Mouse (Mus musculus): ENCODE results near the gene Slc25a42.

Slc25a42 gene

DNA sequence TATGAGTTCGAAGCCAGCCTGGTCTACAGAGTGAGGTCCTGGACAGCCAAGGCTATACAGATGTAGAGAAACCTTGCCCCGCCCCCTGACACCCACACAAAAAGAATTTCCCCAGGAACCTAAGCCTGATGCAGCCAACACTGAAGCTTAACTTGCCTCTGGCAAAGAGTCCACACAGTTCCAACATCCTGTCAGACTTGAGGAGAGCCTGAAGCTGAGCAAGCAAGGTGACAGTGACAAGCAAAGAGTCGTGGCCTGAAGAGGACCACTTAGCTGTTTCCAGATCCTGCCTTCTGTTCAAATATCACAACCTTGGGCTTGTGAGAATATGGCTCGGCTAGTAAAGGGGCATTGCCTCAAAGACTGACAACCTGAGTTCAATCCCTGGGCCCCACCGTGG is 3.0 kb upstream of the Slc25a42 start:
- DNase-seq (ENCODE audit: low spot score in 2 of 2), result no peak

DNA sequence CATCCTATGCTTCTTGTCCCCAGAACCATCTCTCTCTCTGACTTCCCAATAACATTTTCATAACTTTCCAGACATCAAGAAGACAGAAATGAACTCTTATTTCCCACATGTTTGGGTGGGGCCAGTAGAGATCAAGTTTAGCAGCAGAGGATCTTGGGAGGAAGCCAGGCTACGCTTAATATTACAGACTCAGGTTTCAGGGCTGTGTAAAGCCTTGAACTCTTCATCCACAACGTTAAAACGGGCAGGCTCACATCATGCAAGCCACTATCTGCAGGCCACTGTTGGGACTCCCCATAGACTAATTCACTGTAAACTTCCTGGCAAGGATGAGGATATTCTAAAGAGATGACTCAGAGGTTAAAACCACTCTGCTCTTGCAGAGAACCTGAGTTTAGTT is 2.3 kb upstream of the Slc25a42 start:
- DNase-seq (ENCODE audit: low spot score in 2 of 2), result no peak

DNA sequence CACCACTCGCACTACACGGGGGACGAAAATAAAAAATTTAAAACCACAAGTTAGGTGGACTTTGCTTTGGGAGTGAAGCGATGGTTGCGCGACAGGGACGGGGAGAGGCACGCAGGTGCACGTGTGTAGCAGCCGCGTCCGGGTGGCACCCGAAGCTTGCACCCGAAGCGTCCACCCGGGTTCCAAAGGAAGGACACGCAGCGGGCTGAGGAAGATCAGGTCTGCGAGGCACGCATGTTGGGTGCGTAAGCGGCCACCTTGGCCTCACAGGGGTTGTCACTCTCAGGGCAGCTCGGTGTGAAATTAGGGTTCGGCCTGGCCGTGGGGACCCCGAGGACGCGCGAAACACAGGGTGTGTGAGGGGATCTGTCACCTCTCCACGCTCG is 386 bp downstream of the Slc25a42 start:
- peak in 1 of 2 experiments; percentile 55 for DNase-seq (ENCODE audit: low spot score in 2 of 2)

DNA sequence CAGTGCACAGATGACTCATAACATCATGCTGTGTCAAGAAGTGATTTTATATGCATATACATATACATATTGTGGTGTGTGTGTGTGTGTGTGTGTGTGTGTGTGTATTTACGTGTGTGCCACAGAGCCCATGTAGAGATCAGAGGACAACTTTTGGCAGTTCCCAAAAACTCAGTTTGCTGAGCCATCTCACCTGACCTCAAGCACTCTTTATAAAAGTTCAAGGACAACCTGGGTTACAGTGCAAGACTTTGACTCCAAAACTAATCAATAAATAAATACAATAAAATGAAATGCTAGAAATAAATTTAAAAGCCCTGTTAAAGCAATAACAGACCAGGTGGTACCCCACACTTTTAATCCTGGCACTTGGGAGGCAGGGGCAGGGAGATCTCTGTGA is 830 bp downstream of the Slc25a42 start:
- no peak for DNase-seq (ENCODE audit: low spot score in 2 of 2)

DNA sequence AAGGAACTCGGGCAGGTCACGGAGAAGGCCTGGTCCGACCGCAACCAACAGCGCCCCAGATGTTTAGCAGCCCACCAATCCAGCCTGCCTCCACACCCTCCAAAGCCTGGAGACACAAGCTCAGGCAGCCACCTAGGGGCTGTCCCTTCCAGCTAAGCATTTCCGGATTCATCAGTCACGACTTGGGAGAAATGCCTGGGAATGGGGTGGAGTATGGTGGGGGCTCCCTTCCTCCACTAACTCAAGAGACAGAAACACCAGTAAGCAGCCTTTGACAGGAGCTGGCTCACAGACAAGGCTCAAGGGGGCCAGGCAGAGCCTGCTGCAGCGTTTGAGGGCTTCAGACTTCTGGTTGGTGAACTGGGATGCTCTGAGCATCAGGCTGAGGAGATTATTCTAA is 1.6 kb downstream of the Slc25a42 start:
- no peak for DNase-seq (ENCODE audit: low spot score in 2 of 2)

DNA sequence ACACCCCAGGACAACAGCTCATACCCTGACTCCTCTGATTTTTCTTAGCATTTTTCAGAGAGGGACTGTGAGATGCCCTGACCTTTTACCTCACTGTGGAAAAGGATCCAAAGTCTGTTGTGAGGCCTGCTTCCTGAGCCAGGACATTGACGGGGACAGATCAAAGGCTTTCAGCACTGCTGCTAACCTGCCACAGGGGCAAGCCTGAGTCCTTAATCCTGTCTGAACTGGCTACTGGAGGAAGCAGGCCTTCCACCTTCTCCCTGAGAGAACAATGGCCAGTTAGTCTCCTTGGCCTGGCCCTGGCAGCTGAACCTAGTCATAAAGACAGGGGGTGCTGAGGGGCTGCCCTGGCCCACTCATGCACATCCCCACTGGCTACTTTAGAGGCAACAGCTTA is 4.0 kb downstream of the Slc25a42 start:
- no peak for DNase-seq (ENCODE audit: low spot score in 2 of 2)

DNA sequence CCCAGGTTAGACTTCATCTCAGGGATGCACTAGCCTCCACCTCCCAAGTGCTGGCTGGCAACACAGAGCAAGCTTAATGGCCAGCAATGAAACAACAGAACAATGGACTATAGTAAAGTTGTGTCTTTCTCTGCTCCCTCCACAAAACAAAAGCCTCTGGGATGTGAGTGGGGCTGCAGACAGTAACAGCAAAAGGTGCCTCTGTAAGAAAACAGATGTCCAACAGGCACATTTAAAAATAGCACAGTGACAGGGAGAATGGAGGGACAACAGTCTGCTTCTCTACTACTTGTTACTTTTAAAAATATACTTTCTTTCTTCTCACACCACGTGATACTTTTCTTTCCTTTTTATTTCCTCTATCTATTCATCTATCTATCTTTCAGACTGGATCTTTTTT is 7.3 kb downstream of the Slc25a42 start:
- no peak for DNase-seq (ENCODE audit: low spot score in 2 of 2)

DNA sequence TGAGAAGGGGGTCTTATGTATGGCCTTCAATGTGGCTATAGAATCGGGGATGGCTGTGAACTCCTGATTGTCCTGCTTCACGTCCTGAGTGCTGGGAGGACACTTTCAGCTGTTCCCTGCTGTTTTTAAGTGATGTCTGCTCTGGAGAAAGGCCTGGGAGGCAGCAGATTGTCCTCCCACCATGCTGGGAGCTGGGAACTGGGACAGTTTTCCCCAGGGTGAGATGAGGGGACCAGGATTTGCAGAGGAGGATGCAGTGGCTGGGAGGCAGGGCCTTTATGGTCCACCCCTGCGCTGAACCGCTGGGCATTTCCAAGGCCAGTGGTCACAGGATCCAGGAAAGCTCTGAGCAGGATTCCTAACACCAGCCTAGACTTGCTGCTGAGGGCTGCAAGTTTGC is 9.0 kb downstream of the Slc25a42 start:
- no peak for DNase-seq (ENCODE audit: low spot score in 2 of 2)

DNA sequence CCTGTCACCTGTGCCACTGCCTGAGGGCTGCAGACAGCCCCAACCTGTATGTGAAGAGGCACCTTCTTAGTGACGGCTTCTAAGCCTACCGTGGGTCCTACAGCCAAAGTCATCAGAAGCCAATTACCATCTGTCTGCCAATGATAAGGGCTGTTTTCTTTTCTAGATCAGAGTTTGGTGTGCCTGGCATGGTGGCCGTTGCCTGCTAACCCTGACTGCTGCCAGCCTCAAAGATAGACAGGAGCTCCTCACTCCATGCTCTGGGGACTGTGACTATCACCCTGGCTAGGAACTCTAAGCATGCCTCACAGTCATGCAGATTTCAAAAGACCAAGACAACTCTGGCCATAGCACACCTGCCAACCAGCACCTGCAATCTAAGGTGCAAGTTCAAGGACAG is 10.7 kb downstream of the Slc25a42 start:
- peak in 1 of 2 experiments; percentile 56 for DNase-seq (ENCODE audit: low spot score in 2 of 2)

DNA sequence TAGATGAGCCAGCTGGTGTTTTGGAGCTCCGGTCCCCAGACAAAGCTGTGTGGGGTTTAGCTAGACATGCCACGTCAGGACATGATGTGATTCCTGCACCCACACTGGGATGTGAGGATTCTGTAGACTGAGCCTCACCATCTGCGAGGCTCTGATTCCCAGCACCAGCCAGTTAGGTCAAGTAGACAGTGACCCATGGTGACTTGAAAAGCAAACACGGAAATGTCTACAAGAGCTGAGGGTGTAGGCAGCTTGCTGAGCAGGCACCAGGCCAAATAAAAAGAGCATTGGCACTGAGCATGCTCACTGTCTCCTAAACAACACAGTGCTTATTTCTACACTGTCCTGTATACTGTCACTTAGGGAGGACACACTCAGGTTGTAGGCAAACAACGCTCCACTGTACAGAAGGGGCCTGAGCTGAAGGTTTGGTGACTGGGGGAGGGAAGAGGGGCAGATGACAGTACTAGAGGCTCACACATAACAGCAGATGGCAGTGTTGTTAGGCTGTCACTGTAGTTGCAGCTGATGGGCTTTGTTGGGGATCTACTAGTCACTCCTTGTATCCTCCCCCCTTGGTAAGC is 11.9 kb downstream of the Slc25a42 start:
- DNase-seq (ENCODE audit: low spot score in 2 of 2), result no peak

DNA sequence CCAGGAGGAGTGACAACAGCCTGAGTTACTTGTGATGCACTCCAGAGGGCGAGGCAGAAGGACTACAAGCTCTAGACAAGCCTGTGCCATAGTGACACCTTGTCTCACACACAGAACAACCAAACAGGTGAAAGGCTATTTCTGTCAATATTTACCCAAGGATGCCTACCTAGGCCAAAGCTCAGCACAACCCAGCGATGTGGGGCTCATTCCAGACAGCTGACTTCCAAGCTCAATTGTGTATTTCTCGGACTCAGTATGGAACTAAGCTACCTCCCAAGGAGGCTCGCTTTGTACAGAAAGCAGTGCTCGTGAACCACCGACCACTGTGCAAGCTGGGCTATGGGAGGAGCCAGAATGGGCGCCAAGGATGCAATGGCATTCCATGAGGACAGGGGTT is 14.5 kb downstream of the Slc25a42 start:
- no peak for DNase-seq (ENCODE audit: low spot score in 2 of 2)

DNA sequence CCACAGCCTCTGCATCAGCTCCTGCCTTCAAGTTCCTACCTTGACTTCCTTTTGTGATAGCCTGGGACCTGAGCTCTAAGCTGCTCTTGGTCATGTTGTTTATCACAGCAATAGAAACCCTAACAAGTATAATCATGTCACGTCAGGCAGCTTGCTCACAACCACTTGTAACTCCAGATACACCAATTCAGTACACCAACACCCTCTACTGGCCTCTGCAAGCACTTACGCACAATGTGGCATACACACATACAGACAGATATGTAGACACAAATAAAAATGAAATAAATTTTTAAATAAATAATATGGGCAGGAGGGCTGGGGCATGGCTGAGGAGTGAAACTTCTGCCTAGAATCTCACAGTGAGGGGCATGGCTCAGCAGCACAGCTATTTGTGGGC is 16.3 kb downstream of the Slc25a42 start:
- DNase-seq (ENCODE audit: low spot score in 2 of 2), result no peak

DNA sequence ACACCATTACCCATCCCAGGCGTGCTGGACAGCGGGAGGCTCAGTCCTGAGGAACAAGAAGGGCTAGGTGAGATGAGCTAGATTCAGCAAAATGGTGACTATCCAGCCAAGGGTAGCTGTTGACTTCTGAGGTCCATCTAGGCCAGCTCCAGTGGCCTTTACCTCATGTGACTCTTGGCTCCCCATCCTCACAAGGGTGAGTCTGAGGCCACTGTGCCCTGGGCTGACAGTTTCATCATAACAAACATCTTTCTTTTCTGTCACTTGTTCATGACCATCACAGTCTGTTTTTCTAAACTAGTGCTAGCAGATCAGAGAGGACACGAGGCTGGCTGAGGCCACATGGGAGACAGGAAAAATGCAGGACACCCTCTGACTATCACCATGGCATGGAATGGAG is 17.9 kb downstream of the Slc25a42 start:
- no peak for DNase-seq (ENCODE audit: low spot score in 2 of 2)

DNA sequence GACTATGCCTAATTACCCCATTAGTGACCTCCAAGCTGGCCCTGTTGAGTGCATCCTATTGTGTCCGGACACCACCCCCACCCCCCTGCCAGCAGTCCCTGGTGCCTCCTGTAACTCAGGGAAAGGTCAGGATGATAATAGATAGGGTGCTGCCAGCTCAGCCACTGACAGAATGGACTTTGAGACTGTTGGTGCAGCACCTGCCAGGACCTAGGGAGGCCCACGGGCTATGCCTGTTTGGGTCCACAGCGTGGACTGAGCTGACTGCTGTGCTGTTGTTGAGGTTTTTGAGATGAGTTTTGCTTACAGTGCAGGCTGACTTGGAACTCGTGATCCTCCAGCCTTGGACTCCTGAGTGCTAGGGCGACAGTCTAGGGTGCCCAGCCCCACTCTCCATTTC is 18.9 kb downstream of the Slc25a42 start:
- DNase-seq (ENCODE audit: low spot score in 2 of 2), result no peak

DNA sequence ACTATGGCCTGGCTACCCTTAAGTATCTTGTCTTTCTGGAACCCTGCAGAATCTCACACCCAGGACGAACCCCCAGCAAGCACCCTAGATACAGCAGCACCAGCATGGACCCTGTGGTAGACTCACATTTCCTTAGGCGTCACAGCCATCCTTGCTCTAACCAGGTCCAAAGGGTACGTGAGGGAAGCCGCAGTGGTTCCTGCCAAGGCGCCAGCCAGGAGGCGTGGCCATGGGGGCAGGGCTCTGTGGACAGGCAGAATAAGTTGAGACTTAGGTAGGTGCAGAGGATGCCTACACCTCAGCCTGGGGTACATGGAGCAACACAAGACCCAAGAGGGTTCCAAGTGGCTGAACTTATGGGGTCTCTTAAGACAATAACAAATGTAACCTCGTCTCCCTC is 23.4 kb downstream of the Slc25a42 start:
- DNase-seq (ENCODE audit: low spot score in 2 of 2), result no peak

DNA sequence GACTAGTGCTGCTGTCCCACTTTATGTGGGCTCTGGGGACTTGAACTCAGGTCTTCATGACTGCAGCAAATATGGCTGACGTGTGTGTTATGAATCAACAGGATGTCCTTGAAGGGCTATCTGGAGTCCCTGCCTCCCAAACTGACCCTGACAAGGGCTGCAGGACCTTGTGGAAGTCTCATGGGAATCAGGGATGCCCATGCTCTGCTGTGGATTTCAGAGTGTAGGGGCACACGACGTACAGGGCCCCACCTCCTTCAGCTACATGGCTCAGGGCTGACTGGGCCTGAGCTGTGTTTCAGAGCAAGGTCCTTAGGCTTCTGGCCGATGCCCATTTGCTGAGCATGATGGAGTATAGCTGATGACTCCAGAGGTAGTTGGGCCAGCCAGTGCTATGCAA is 28.9 kb downstream of the Slc25a42 start:
- no peak for DNase-seq (ENCODE audit: low spot score in 2 of 2)

DNA sequence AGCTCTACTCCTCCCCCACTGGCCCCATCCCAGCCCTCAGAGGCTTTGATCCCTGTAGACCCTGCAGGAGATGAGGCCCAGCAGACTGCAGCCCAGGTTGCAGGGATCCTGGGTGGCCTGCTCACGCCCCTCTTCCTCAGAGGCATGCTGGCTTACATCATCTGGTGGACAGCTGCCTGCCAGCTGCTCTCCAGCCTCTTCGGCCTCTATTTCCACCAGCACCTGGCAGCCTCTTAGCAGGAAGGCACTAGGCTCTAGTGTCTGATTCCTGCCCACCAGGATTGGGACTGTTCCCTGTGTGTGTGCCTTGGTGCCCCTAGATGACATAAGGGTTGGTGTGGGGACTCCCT is 30.2 kb downstream of the Slc25a42 start:
- no peak for DNase-seq (ENCODE audit: low spot score in 2 of 2)

DNA sequence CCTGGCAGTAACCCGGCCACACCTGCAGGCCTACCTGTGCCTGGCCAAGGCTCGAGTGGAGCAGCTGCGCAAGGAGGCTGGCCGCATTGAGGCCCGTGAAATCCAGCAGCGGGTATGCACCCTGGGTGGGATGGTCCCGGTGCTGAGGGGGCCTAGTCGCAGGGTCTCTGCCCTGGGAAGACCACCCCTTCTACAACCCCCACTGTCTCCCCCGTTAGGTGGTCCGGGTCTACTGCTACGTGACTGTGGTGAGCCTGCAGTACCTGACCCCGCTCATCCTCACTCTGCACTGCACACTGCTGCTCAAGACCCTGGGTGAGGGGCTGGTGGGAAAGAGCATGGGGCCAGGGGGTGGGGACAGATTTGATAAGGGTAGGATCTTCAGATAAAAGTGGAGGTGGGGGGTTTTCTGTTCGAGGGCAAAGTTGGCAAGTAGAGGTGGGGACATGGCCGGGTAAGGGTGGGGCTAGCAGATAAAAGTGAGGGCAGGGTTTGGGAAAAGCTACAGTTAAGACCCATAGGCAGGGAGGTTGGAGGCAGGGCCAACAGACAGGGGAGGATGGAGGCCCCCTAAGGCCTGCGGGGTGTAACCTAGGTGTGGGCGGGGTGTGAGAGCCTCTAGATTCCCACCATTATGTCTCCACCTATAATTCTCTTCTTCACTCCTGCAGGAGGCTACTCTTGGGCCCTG is 30.7 kb downstream of the Slc25a42 start:
- DNase-seq (ENCODE audit: low spot score in 2 of 2), result no peak

DNA sequence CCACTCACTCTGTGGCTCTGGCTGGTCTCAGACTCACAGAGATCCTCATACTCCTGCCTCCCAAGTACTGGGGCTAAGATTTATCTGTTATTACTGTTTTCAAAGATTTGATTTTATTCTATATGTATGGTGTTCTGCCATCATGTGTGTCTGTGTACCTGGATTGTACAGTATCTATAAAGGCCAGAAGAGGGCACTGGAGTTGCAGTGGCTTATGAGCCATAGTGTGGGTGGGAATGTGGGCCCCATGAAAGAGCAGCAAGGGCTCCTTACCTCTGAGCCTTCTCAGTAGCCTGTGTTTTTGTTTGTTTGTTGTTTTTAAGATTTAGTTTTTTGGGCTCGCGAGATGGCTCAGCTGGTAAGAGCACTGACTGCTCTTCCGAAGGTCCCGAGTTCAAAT is 33.0 kb downstream of the Slc25a42 start:
- DNase-seq (ENCODE audit: low spot score in 2 of 2), result no peak

DNA sequence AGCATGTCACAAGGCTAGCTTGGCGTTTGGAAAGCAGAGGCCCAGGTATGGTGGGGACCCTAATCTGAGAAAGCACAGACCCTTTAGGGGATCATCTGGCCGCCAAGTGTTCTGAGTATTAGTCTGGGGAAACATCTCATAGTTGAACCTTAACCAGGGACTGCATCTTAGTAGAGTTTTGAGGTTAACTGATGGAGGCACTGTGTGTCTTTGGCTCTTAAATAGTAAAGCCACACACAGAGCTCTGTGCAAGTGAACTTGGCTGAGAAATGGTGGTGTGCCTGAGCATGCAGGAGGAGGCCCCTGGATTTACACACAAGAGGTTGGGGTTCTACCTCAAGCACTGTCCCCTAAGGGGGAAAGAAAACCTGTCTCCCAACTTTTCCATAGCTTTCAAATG is 33.9 kb downstream of the Slc25a42 start:
- no peak for DNase-seq (ENCODE audit: low spot score in 2 of 2)

DNA sequence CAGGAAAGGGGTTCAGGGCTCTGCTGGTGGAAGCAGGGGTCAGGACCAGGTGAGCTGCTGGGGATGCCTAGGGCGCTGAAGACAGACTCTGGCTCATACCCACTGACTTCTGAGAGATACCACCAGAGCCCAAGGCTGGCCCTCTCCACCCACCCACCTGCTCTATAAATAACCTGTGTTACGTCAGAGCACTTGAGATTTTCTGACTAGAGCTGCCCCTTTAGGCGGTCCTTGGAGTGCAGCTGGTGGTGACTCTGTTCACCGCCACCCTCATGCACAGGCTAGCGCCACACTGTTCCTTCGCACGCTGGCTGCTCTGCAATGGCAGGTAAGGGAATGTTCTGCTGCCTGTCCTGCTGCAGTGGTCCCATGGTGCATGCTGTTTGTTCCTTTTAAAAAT is 38.0 kb downstream of the Slc25a42 start:
- DNase-seq (ENCODE audit: low spot score in 2 of 2), result no peak

DNA sequence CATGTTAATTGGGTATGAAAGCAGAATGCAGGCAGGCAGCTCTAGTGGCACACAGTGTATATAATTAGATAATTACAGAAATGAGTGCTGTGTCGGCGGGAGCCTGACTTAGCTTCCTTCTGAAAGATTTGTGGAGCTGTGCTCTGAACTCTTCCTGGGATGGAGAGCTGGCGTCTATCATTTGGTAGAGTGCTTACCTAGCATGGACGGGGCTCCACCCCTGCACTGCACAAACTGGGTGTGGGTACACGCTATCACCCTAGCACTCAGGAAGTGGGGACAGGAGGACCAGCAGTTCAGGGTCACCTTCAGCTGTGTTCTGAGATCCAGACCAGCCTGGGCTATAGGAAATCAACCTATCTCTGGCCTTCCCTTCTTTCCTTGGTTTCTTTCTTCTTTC is 38.8 kb downstream of the Slc25a42 start:
- no peak for DNase-seq (ENCODE audit: low spot score in 2 of 2)

DNA sequence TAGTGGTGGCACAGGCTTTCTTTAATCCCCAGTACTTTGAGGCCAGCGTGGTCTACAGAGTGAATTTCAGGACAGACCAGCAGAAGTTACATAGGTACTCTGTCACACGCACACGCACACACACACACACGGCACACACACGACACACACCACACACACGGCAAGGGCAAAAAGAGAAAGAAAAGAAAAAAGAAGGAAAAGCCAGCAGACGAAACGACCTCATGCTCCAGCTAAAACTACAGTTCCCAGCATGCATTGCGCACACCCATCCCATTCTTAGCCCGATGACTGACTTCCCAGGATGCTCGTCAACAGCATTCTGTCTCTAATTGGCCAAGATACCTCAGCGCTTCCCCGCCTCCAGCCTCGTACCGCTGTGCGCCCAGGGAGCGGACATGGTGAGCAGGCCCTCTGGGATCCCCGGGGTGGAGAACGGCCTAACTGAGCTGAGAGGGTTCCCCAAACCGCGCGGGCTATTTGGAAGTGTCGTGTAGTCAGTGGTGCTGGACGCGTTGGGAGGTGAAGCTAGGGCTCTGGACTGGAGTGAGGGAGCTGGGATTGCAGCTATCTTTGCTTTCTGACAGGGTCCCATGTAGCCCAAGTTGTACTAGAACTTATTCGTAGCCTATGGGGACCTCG is 39.9 kb downstream of the Slc25a42 start, which contains the start of gene Tmem161a:
Gene Tmem161a (plus strand): TSS at position 314 of the 639 bp plus-strand sequence.
- peak; percentile 88 to 91 for DNase-seq (ENCODE audit: low spot score in 2 of 2)

DNA sequence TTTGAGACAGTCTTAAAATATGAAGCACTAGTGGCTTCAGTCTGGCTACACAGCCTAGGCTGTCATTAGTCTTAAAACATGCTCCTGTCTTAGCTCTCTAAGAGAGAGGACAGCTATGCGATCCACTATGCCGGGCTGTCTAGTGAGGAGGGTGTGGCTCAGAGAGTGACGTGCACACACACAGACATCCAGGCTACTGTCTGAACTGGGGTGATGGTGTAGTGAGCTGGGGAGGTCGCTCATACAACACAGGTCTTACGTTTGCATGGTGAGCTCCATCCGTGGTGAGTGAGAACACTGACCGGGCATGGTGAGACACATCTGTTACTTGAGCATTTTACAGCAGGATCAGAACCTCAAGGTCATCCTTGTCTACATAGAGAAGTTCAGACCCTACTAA is 40.9 kb downstream of the Slc25a42 start:
- no peak for DNase-seq (ENCODE audit: low spot score in 2 of 2)
